Mouse (Mus musculus): ENCODE data around the gene Pimreg.

The Pimreg gene

DNA sequence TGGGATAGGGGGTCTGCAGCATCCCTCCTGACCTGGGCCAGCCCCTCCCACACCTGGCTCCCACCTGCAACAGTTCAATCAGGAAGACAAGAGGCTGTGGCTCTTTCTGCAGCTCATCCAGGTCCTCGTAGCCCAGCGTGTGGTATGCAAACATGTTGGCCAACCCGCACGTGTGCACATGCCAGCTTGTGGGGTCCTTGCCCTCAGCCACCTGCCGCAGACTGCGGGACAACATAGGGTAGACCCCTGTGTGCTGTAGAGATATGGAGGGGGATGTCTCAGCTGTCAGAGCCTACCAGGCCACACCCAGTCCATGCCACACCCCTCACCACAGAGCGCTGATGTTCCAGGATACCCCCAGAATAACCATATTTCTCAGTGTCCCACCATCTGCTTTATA lies 10.5 kb upstream of the Pimreg start:
- no peak for DNase-seq

- DNase-seq, result no peak
These were observed 9.7 kb upstream of the Pimreg start for GRCm38 (mm10) chr11:72032091-72032490.

DNA sequence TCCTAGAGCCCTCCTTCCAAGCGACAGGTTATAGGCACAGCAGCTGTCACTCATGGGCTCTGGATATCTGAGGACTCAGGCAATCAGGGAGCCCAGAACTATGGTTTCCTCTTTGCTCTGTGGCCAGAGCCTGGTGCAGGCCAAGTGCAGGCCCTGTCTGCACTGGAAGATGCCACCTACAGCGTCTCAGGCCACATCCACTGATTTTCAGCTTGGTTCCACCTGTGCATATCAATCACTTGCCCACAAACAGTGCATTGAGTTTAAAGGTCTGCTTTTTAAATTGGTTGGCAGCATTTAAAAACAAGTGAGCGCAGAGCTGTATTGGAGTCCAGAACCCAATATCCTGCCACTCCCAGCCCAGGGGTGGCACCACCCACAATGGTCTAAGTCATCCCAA lies 9.2 kb upstream of the Pimreg start:
- no peak for DNase-seq

DNA sequence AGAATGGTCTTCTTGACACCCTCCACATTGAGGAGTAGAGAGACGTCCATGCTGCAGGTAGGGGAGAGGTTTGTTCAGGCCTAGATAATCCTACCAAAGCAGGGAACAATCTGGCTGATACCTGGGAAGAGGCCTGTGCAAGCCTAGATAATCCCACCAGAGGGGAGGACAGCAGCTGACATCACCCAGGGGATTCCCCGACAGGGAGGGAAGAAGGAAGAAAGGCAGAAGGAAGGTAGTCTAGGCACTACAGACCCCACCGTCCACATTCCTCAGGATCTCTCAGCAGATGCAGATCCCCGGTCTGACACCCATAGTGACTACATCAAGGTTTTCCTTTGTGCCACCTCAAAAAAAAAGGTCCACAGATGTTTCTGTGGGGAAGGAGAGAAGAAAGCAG lies 4.4 kb upstream of the Pimreg start, which contains the start of gene Aipl1:
Gene Aipl1, minus strand, starts transcription at position 101 of the 400 bp plus-strand sequence.
- no peak for DNase-seq

GRCm38 (mm10) chr11:72037996-72038395 lies 3.8 kb upstream of the Pimreg start:
- peak; percentile 60 for DNase-seq

DNA sequence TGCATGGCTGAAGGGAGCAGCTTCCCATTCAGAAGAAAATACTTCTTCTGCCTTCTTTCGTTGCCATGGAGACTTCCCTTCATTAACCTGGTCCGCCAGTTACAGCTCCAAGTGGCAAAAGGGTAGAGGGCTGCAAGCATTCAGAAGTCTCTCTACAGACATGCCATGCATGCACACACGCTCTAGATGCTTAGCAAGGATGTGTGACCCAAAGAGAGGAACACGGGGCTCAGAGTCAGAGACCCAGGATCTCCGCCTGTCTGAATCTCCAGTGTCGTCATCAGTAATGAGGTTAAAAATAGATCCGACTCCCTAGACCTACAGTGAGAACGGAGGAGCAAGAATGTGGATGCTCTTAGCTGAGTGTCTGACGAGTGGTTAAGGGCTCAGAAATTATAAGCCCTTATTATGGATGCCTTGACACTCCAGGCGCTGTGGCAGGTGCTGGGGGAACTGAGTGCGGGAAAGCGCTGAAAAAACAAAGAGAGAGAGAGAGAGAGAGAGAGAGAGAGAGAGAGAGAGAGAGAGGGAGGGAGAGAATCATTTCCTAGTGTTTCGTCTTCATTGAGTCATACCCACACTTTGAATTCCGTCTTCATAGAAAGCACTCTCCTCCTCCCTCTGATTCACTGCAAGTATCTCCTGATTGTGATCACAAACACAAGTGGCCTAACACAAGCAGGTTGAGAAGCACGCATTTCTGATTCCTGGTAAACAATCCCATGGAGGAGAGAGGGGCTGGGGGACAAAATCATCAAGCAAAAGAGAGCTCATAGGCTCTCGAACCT lies 2.0 kb upstream of the Pimreg start:
- DNase-seq, result no peak

DNA sequence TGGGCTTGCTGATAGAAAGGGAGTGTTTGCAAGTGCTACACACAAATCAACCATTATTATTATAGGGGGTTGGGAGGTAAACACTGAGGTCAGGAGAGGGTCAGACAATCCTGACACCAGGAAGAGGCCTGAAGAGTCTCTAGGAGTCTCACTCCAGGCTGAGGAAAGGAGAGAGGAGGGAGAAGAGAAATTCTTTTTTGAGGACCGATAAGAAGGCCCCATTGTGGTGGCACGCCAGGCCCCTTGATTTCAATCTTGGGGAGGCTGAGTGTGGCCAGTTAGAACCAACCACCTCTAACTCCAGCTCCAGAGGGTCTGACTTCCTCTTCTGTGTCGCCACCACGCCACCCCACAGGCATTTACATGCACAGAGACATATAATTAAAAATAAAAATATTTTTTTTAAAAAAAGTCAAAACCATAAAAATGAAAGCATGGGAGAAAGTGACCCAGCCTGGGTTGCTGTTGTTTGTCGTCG lies 503 bp upstream of the Pimreg start:
- DNase-seq, result no peak

DNA sequence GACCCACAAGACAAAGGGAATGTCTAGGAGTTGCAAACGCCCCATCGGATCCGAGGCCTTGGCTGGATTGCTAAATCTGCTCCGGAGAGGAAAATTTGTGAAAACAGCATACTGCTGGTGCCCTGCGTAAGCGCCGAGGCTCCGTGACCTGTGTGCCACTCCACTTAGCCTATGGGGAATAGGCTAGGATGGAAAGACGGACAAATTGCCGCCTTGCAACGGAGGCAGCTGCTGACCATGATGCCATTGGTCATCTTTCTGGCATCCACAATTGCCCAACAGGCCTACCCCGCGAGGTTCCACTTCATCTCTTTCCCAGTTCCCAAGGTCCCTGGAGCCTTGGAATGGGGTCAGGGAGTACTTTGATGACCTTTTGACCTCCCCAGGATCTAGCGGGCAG lies 799 bp downstream of the Pimreg start:
- DNase-seq, result no peak

DNA sequence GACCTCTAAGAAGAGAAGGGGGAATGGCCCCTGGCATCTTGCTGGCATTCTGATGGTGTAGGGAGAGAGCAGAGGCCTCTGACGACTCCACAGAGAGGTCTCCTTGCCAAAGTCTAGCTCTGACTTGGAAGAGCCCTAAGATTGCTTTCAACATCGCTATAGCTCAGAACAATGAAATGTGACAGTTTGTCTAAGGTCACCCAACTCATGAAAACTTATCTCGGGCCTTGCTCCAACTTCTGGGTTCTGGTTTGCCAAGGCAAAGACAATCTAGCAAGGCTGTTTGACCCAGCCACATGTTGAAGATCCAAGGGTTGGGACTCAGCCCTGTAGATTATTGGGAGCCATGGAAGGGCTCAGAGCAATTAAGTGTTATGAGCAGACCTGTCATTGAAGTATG lies 2.4 kb downstream of the Pimreg start:
- no peak for DNase-seq

DNA sequence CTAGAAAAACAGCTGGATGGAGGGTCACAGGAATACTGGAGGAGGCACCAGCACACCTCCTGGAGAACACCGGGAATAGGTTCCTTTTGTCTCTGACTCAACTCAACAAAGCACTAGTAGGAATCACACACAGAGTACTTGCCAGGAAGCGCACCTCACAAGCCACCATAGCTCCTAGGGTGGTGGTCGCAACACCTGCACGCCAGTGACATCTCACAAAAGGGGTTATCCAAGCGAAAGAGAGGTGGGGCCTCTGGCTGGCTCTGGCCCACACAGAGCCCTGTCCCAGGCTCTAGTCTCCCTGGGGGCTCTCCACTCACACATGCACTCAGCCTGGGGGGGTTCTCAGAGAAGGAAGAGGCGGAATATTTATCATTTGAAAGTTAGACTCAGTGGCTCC lies 6.9 kb downstream of the Pimreg start:
- no peak for DNase-seq

GRCm38 (mm10) chr11:72049171-72049759 lies 7.4 kb downstream of the Pimreg start:
- DNase-seq, result no peak

GRCm38 (mm10) chr11:72050168-72050894 lies 8.5 kb downstream of the Pimreg start:
- DNase-seq, result no peak

GRCm38 (mm10) chr11:72050895-72051858 lies 9.3 kb downstream of the Pimreg start:
- DNase-seq, result peak; percentile 45

- no peak for DNase-seq
These were observed 10.4 kb downstream of the Pimreg start for GRCm38 (mm10) chr11:72052221-72052620.

DNA sequence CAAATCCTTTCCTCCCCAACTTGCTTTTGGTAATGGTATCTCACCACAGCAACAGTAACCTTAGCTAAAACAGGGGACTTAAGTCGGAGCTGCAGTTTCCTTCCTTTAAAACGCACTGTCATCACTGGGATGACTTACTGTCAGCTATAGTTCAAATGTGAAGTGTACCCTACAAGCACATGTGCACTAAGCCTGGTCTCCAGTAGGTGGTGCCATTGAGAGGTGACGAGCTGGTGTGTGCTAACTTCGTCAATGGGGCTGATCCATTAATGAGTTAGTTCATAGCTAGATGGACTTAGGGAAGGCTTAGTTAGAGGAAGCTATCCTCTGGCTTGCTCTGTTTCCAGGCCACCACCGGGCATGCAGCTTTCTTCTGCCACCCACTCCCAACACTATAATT lies 10.8 kb downstream of the Pimreg start:
- DNase-seq, result peak; percentile 77

GRCm38 (mm10) chr11:72055176-72055575 lies 13.3 kb downstream of the Pimreg start:
- no peak for DNase-seq

DNA sequence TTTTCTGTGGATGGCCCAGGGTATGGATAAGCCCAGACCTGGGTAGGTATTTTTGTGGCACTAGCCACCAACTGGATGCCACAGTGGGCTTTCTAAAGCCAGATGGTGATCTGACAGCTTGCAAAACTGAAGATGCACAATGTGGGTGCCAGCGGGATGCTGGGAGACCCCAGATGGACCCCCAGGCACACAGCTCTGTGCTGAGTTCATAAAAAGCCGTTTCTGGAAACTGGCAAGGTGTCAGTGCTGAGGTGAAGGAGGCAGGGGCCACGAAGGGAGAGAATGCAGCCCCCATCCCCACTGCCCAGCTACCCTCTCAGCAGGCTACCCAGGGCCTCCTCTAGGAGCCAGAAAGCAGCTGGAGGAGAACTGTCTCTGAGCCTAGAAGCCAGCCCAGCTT lies 15.3 kb downstream of the Pimreg start:
- no peak for DNase-seq

GRCm38 (mm10) chr11:72060416-72060815 lies 18.6 kb downstream of the Pimreg start:
- DNase-seq, result no peak

DNA sequence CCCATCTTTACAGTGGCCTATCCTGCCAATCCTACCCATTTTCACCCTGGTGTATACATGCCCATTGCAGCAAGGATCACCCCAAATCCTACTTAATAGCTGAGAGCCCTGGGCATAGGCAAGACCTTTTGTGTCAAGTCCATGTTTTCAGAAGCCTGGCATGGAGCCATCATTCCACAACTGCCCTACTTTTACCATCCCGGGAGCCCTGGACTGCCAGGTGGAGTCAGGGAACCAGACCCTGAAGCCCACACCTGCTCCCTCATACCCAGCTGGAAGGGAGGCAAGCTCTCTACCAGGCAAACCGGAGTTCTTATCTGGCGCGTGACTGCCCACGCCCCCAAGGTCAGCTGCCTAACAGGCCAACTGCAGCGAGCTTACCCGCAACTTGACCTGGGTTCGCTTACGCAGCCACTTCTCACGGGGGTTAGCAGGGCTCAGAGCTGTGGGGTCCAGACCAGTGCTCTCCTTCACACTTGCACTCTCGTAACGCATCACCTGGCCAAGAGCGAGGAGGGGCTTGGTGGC lies 19.3 kb downstream of the Pimreg start:
- peak; percentile 62 for DNase-seq

GRCm38 (mm10) chr11:72064414-72064813 lies 22.6 kb downstream of the Pimreg start:
- DNase-seq, result no peak

DNA sequence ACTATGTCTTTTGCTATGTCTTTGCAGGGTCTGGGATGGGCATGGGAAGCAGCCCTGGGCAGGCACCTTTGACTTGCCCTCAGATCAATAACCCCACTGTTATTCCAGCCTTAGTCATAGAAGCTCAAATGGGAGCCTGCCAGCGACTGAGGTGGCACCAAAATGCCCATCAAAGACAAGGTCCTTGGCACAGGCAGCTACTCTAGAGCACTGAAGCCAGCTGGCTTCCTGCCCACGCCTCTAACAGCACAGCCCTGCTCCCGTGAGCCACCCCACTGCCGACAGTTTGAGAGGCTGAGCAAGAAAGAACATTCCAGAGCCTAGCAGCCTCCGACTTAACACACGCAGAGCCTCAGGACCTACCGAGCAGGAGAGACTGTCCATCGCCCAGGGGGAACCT lies 23.3 kb downstream of the Pimreg start:
- DNase-seq, result peak; percentile 86

DNA sequence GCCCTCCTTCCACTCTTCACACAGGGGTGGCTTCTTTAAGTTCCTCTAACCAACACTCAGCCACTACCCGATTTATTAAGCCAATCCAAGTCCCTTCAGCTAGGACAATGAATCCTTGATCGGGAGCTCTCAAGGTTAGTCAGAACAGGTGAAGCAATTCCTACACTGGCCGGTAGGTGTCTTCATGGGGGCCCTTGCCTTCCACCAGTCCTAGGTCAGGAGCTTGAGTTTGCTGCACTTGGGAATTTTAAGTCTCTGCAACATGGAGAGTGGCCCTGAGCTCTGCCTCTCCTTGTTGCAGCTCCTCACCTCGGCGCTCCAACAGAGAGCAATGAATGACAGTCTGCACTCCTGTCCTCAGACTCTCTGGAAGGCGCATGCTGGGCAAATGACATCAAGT lies 24.5 kb downstream of the Pimreg start:
- peak; percentile 73 for DNase-seq
